Mouse (Mus musculus) forebrain, embryonic 11.5 days (tissue): ENCODE results near the gene 4930579G24Rik. TPM values are rescaled to one million over a fixed set of nuclear protein-coding genes. Genes with fewer than 3 reads are reported as not detected.
A peak's percentile ranks its signal among the peaks of the same experiment; 100 is the strongest.

Experiments
- ATAC-seq: fragments of 200-750 bp; cut with Nextera tagmentation; replicated peaks from 2 replicates; pipeline ENCODE4 v1.8.0; 2017; ENCODE audit warnings: moderate TSS enrichment; ENCODE audit not compliant: low FRiP score
- DNase-seq: peaks from one replicate; pipeline ENCODE4 v3.0.0-alpha.2; 2017; ENCODE audit warnings: low spot score
- H3K27ac ChIP-seq: fragments of 300-500 bp; sonication (generic); 2 replicates; pipeline ENCODE4 v1.5.1; 2014; ENCODE audit warnings: low read depth, low read length
- H3K27me3 ChIP-seq: fragments of 300-500 bp; sonication (generic); 2 replicates; pipeline ENCODE4 v1.6.1; 2014; ENCODE audit warnings: mild to moderate bottlenecking, low read length, mixed read lengths; ENCODE audit not compliant: control insufficient read depth, insufficient read depth
- H3K36me3 ChIP-seq: fragments of 300-500 bp; sonication (generic); 2 replicates; pipeline ENCODE4 v1.6.1; 2014; ENCODE audit warnings: mild to moderate bottlenecking, low read length, moderate library complexity, mixed read lengths; ENCODE audit not compliant: control insufficient read depth, insufficient read depth
- H3K4me1 ChIP-seq: fragments of 300-500 bp; sonication (generic); replicated peaks from 2 replicates; pipeline ENCODE4 v1.6.1; 2014; ENCODE audit warnings: low read length, mixed read lengths; ENCODE audit not compliant: control insufficient read depth, insufficient read depth
- H3K4me2 ChIP-seq: fragments of 300-500 bp; sonication (generic); 2 replicates; pipeline ENCODE4 v1.6.1; 2014; ENCODE audit warnings: low read depth, mild to moderate bottlenecking, low read length, moderate library complexity, mixed read lengths; ENCODE audit not compliant: severe bottlenecking
- H3K4me3 ChIP-seq: fragments of 300-500 bp; sonication (generic); 2 replicates; pipeline ENCODE4 v1.5.1; 2014; ENCODE audit warnings: low read depth, low read length
- H3K9ac ChIP-seq: fragments of 300-500 bp; sonication (generic); 2 replicates; pipeline ENCODE4 v1.6.1; 2014; ENCODE audit warnings: low read length
- H3K9me3 ChIP-seq: fragments of 300-500 bp; sonication (generic); 2 replicates; pipeline ENCODE4 v1.6.1; 2016; ENCODE audit warnings: low read length, mixed read lengths; ENCODE audit not compliant: control insufficient read depth
- WGBS: fragments of 180-500 bp; shearing (Covaris S2); extraction: QIAGEN DNeasy Blood & Tissue Kit; methylation state at CpG from one replicate; pipeline ENCODE4 v1.1.7; 2014; 5-methylcytosine and 5-hydroxymethylcytosine counted together
- polyA plus RNA-seq: library from polyadenylated mRNA; unstranded; fragments of >200 nt; fragmentation: Nextera tagmentation; extraction: Ambion mirVana; gene quantifications from 2 replicates; pipeline ENCODE4 v1.2.1, GENCODE M21; 2014

4930579G24Rik gene
- polyA plus RNA-seq, 1 experiment from 2014 or later = 21.8 TPM

- peak; percentile 38 for DNase-seq
- WGBS = 79% methylated on average over 16 of the region's 16 CpGs
- H3K27me3 ChIP-seq = no peaks in the 10 kb centered on the region
These were observed 43.3 kb downstream of the 4930579G24Rik start for GRCm38 (mm10) chr3:79672188-79672587.

GRCm38 (mm10) chr3:79673082-79673481, 44.2 kb downstream of the 4930579G24Rik start:
- Histone ChIP-seq H3K36me3 (no peaks in the 10 kb centered on the region), H3K27ac (no peak overlapping the region), H3K27me3 (no peaks in the 10 kb centered on the region), H3K9me3 (no peaks in the 10 kb centered on the region), H3K4me2 (no peak overlapping the region), H3K4me1 (no peaks in the 10 kb centered on the region), H3K4me3 (no peak overlapping the region), H3K9ac (no peak overlapping the region)
- ATAC-seq = no peak
- peak; percentile 66 for DNase-seq
- WGBS = 21% methylated on average over 4 of the region's 4 CpGs

More at GRCm38 (mm10) chr3:79672188-79672587, 43.3 kb downstream of the 4930579G24Rik start:
- Histone ChIP-seq H3K4me2 (no peak overlapping the region), H3K27ac (no peak overlapping the region), H3K9ac (no peak overlapping the region), H3K9me3 (no peaks in the 10 kb centered on the region), H3K4me3 (no peak overlapping the region), H3K36me3 (no peaks in the 10 kb centered on the region), H3K4me1 (no peaks in the 10 kb centered on the region)
- no peak for ATAC-seq

- ATAC-seq (no peak), DNase-seq (no peak)
- Histone ChIP-seq H3K36me3 (no peaks in the 10 kb centered on the region), H3K4me2 (no peak overlapping the region), H3K27me3 (no peaks in the 10 kb centered on the region), H3K9ac (no peak overlapping the region), H3K9me3 (no peaks in the 10 kb centered on the region), H3K4me1 (no peaks in the 10 kb centered on the region), H3K27ac (no peak overlapping the region), H3K4me3 (no peak overlapping the region)
- 85% methylated on average over 5 of the region's 5 CpGs for WGBS
These were observed 45.8 kb downstream of the 4930579G24Rik start for GRCm38 (mm10) chr3:79674641-79675040.

- ATAC-seq (no peak), DNase-seq (no peak)
- Histone ChIP-seq H3K4me2 (no peak overlapping the region), H3K4me1 (no peaks in the 10 kb centered on the region), H3K9ac (no peak overlapping the region), H3K36me3 (no peaks in the 10 kb centered on the region), H3K9me3 (no peaks in the 10 kb centered on the region), H3K27ac (no peak overlapping the region), H3K4me3 (no peak overlapping the region), H3K27me3 (no peaks in the 10 kb centered on the region)
- WGBS = 92% methylated on average over 3 of the region's 3 CpGs
These were observed 47.5 kb downstream of the 4930579G24Rik start for GRCm38 (mm10) chr3:79676411-79676810.

Other genes starting within 250 kb of the 4930579G24Rik start
- gene Fnip2, start 61.3 kb upstream of the 4930579G24Rik start, polyA plus RNA-seq = 9.2 and 9.4 TPM in 2 replicates
- 192 and 201 TPM in 2 replicates for gene Ppid, start 37.7 kb upstream of the 4930579G24Rik start, polyA plus RNA-seq
- 43.9 and 47.3 TPM in 2 replicates for gene Etfdh, start 421 bp downstream of the 4930579G24Rik start, polyA plus RNA-seq
- gene Rxfp1, start 108.8 kb downstream of the 4930579G24Rik start, polyA plus RNA-seq = 0.09 TPM in 1 of 2 replicates, not detected in the other
- gene Tmem144, start 223.7 kb downstream of the 4930579G24Rik start, polyA plus RNA-seq = 3.5 and 4.2 TPM in 2 replicates